Mouse (Mus musculus): Measurements from ENCODE around the gene Pinlyp. TPM values are rescaled to one million over a fixed set of nuclear protein-coding genes. Genes with fewer than 3 reads are reported as not detected.

The Pinlyp gene
- polyA plus RNA-seq, 1 experiment from 2014 or later, result not detected

- WGBS, result 92% methylated on average over 12 of the region's 12 CpGs
- Histone ChIP-seq H3K27me3 (ENCODE audit: poor library complexity, severe bottlenecking) (no peaks in the 10 kb centered on the region), H3K4me1 (peaks cover 10% of the 10 kb centered on the region), H3K4me3 (no peak overlapping the region), H3K9me3 (0 out of 2 replicates have a peak, but pooled peaks cover 6% of the 10 kb centered on the region), H3K36me3 (replicated peaks) (peaks cover 90% of the 10 kb centered on the region), H3K27ac (no peak overlapping the region)
- DNase-seq (ENCODE audit: extremely low spot score, low spot score), result no peak
Measured at GRCm38 (mm10) chr7:24551985-24552759, 6.3 kb upstream of the Pinlyp start.

GRCm38 (mm10) chr7:24547534-24548036 is 1.7 kb upstream of the Pinlyp start:
- Histone ChIP-seq H3K36me3 (replicated peaks) (peaks cover 48% of the 10 kb centered on the region), H3K27ac (peak overlapping the region; percentile 93), H3K27me3 (ENCODE audit: poor library complexity, severe bottlenecking) (no peaks in the 10 kb centered on the region), H3K4me3 (peak overlapping the region; percentile 73), H3K4me1 (peaks cover 20% of the 10 kb centered on the region), H3K9me3 (peaks cover 4% of the 10 kb centered on the region; the same call in 1 of the 2 replicates)
- DNase-seq (ENCODE audit: extremely low spot score, low spot score), result no peak
- WGBS, result 32% methylated on average over 13 of the region's 13 CpGs

GRCm38 (mm10) chr7:24546634-24547389 is 894 bp upstream of the Pinlyp start:
- Histone ChIP-seq H3K36me3 (replicated peaks) (peaks cover 40% of the 10 kb centered on the region), H3K9me3 (peaks cover 4% of the 10 kb centered on the region; the same call in 1 of the 2 replicates), H3K27ac (peak overlapping the region; percentile 93), H3K4me1 (peaks cover 20% of the 10 kb centered on the region), H3K4me3 (peak overlapping the region; percentile 73), H3K27me3 (ENCODE audit: poor library complexity, severe bottlenecking) (no peaks in the 10 kb centered on the region)
- under 1% methylated on average over 57 of the region's 57 CpGs for WGBS
- DNase-seq (ENCODE audit: extremely low spot score, low spot score), result peak; percentile 100

GRCm38 (mm10) chr7:24544506-24544905 is 1.4 kb downstream of the Pinlyp start:
- 92% methylated on average over 2 of the region's 2 CpGs for WGBS
- no peak overlapping the region for H3K4me3 ChIP-seq
- peaks cover 4% of the 10 kb centered on the region; the same call in 1 of the 2 replicates for H3K9me3 ChIP-seq
- no peaks in the 10 kb centered on the region for H3K27me3 ChIP-seq (ENCODE audit: poor library complexity, severe bottlenecking)
- no peak for DNase-seq (ENCODE audit: extremely low spot score, low spot score)
- H3K36me3 ChIP-seq (replicated peaks), result peaks cover 17% of the 10 kb centered on the region
- H3K27ac ChIP-seq, result no peak overlapping the region
- H3K4me1 ChIP-seq, result peaks cover 20% of the 10 kb centered on the region

GRCm38 (mm10) chr7:24539686-24540085 is 6.2 kb downstream of the Pinlyp start:
- peaks cover 2% of the 10 kb centered on the region; the same call in 1 of the 2 replicates for H3K9me3 ChIP-seq
- no peak for DNase-seq (ENCODE audit: extremely low spot score, low spot score)
- peaks cover 16% of the 10 kb centered on the region for H3K27me3 ChIP-seq (ENCODE audit: poor library complexity, severe bottlenecking)
- no peak overlapping the region for H3K27ac ChIP-seq
- no peak overlapping the region for H3K4me3 ChIP-seq
- H3K36me3 ChIP-seq (replicated peaks), result peaks cover 19% of the 10 kb centered on the region
- 93% methylated on average over 4 of the region's 4 CpGs for WGBS
- H3K4me1 ChIP-seq, result no peaks in the 10 kb centered on the region

- Histone ChIP-seq H3K27ac (no peak overlapping the region), H3K36me3 (replicated peaks) (peaks cover 29% of the 10 kb centered on the region), H3K4me1 (peaks cover 8% of the 10 kb centered on the region), H3K27me3 (ENCODE audit: poor library complexity, severe bottlenecking) (peaks cover 26% of the 10 kb centered on the region), H3K9me3 (no peaks in the 10 kb centered on the region; the same call in 1 of the 2 replicates), H3K4me3 (no peak overlapping the region)
- 81% methylated on average over 5 of the region's 5 CpGs for WGBS
- DNase-seq (ENCODE audit: extremely low spot score, low spot score), result no peak
Measured at GRCm38 (mm10) chr7:24538701-24539100, 7.2 kb downstream of the Pinlyp start.

GRCm38 (mm10) chr7:24538154-24538553 is 7.8 kb downstream of the Pinlyp start:
- Histone ChIP-seq H3K27ac (no peak overlapping the region), H3K36me3 (replicated peaks) (peaks cover 34% of the 10 kb centered on the region), H3K27me3 (ENCODE audit: poor library complexity, severe bottlenecking) (peaks cover 32% of the 10 kb centered on the region), H3K4me1 (peaks cover 13% of the 10 kb centered on the region), H3K4me3 (no peak overlapping the region), H3K9me3 (no peaks in the 10 kb centered on the region; the same call in 1 of the 2 replicates)
- DNase-seq (ENCODE audit: extremely low spot score, low spot score), result no peak
- WGBS, result 51% methylated on average over 5 of the region's 5 CpGs

GRCm38 (mm10) chr7:24537591-24537990 is 8.3 kb downstream of the Pinlyp start:
- no peak for DNase-seq (ENCODE audit: extremely low spot score, low spot score)
- Histone ChIP-seq H3K4me1 (peaks cover 15% of the 10 kb centered on the region), H3K36me3 (replicated peaks) (peaks cover 37% of the 10 kb centered on the region), H3K27ac (no peak overlapping the region), H3K4me3 (no peak overlapping the region), H3K27me3 (ENCODE audit: poor library complexity, severe bottlenecking) (peaks cover 37% of the 10 kb centered on the region), H3K9me3 (no peaks in the 10 kb centered on the region; the same call in 1 of the 2 replicates)
- WGBS, result 89% methylated on average over 5 of the region's 5 CpGs

GRCm38 (mm10) chr7:24537081-24537480 is 8.8 kb downstream of the Pinlyp start:
- Histone ChIP-seq H3K27ac (no peak overlapping the region), H3K4me3 (no peak overlapping the region), H3K9me3 (no peaks in the 10 kb centered on the region; the same call in 1 of the 2 replicates), H3K4me1 (peaks cover 19% of the 10 kb centered on the region), H3K27me3 (ENCODE audit: poor library complexity, severe bottlenecking) (peaks cover 42% of the 10 kb centered on the region), H3K36me3 (replicated peaks) (peaks cover 37% of the 10 kb centered on the region)
- WGBS, result 85% methylated on average over 4 of the region's 4 CpGs
- no peak for DNase-seq (ENCODE audit: extremely low spot score, low spot score)

GRCm38 (mm10) chr7:24534301-24534700 is 11.6 kb downstream of the Pinlyp start:
- H3K27ac ChIP-seq, result no peak overlapping the region
- WGBS, result 19% methylated on average over 19 of the region's 19 CpGs
- peaks cover 37% of the 10 kb centered on the region for H3K36me3 ChIP-seq (replicated peaks)
- no peak for DNase-seq (ENCODE audit: extremely low spot score, low spot score)
- no peaks in the 10 kb centered on the region; the same call in 1 of the 2 replicates for H3K9me3 ChIP-seq
- H3K4me3 ChIP-seq, result peak overlapping the region; percentile 31
- H3K27me3 ChIP-seq (ENCODE audit: poor library complexity, severe bottlenecking), result peaks cover 46% of the 10 kb centered on the region
- H3K4me1 ChIP-seq, result peaks cover 40% of the 10 kb centered on the region

GRCm38 (mm10) chr7:24533806-24534205 is 12.1 kb downstream of the Pinlyp start:
- WGBS, result 9% methylated on average over 42 of the region's 42 CpGs
- Histone ChIP-seq H3K27ac (no peak overlapping the region), H3K4me3 (peak overlapping the region; percentile 31), H3K4me1 (peaks cover 42% of the 10 kb centered on the region), H3K27me3 (ENCODE audit: poor library complexity, severe bottlenecking) (peaks cover 46% of the 10 kb centered on the region), H3K9me3 (no peaks in the 10 kb centered on the region; the same call in 1 of the 2 replicates), H3K36me3 (replicated peaks) (peaks cover 37% of the 10 kb centered on the region)
- no peak for DNase-seq (ENCODE audit: extremely low spot score, low spot score)

GRCm38 (mm10) chr7:24533031-24533571 is 12.8 kb downstream of the Pinlyp start:
- Histone ChIP-seq H3K4me1 (peaks cover 42% of the 10 kb centered on the region), H3K27me3 (ENCODE audit: poor library complexity, severe bottlenecking) (peaks cover 46% of the 10 kb centered on the region), H3K27ac (no peak overlapping the region), H3K36me3 (replicated peaks) (peaks cover 37% of the 10 kb centered on the region), H3K9me3 (no peaks in the 10 kb centered on the region), H3K4me3 (peak overlapping the region; percentile 31; the same call in 1 of the 2 replicates)
- 45% methylated on average over 28 of the region's 28 CpGs for WGBS
- no peak for DNase-seq (ENCODE audit: extremely low spot score, low spot score)

Measured in forebrain, embryonic 10.5 days (tissue).